Mouse (Mus musculus) midbrain, embryonic 10.5 days (tissue): ENCODE measurements around the gene Ntn1. TPM values are rescaled to one million over a fixed set of nuclear protein-coding genes. Genes with fewer than 3 reads are reported as not detected.
A peak's percentile ranks its signal among the peaks of the same experiment; 100 is the strongest.

Experiments
- DNase-seq: peaks from one replicate; pipeline ENCODE4 v3.0.0-alpha.2; 2017; ENCODE audit warnings: low spot score
- H3K27ac ChIP-seq: fragments of 300-500 bp; sonication (generic); replicated peaks from 2 replicates; pipeline ENCODE4 v1.5.1; 2016; ENCODE audit warnings: mild to moderate bottlenecking
- H3K27me3 ChIP-seq: fragments of 300-500 bp; sonication (generic); 2 replicates; pipeline ENCODE4 v1.6.1; 2016; ENCODE audit warnings: low read depth, mild to moderate bottlenecking; ENCODE audit not compliant: poor library complexity, severe bottlenecking
- H3K36me3 ChIP-seq: fragments of 300-500 bp; sonication (generic); 2 replicates; pipeline ENCODE4 v1.6.1; 2016; ENCODE audit warnings: mild to moderate bottlenecking, moderate library complexity
- H3K4me1 ChIP-seq: fragments of 300-500 bp; sonication (generic); 2 replicates; pipeline ENCODE4 v1.6.1; 2016
- H3K4me3 ChIP-seq: fragments of 300-500 bp; sonication (generic); 2 replicates; pipeline ENCODE4 v1.5.1; 2016; ENCODE audit warnings: mild to moderate bottlenecking, moderate library complexity
- H3K9me3 ChIP-seq: fragments of 300-500 bp; sonication (generic); replicated peaks from 2 replicates; pipeline ENCODE4 v1.6.1; 2016; ENCODE audit warnings: mild to moderate bottlenecking
- WGBS: fragments of 180-500 bp; shearing (Covaris S2); methylation state at CpG from one replicate; pipeline ENCODE4 v1.1.7; 2016; 5-methylcytosine and 5-hydroxymethylcytosine counted together
- polyA plus RNA-seq: library from polyadenylated mRNA; unstranded; fragments of >200 nt; fragmentation: Nextera tagmentation; extraction: Ambion mirVana; gene quantifications from 2 replicates; pipeline ENCODE4 v1.2.1, GENCODE M21; 2016

The Ntn1 gene
- polyA plus RNA-seq, 1 experiment from 2014 or later: 25.6 TPM

GRCm38 (mm10) chr11:68199801-68200423, 200.7 kb downstream of the Ntn1 start:
- Histone ChIP-seq H3K36me3 (peaks cover 5% of the 10 kb centered on the region; the same call in 1 of the 2 replicates), H3K9me3 (no peaks in the 10 kb centered on the region), H3K4me3 (no peak overlapping the region), H3K27ac (no peak overlapping the region; the same call in 1 of the 2 replicates), H3K4me1 (peaks cover 69% of the 10 kb centered on the region), H3K27me3 (peaks cover 12% of the 10 kb centered on the region)
- no peak for DNase-seq
- 47% methylated on average over 10 of the region's 10 CpGs for WGBS

DNA sequence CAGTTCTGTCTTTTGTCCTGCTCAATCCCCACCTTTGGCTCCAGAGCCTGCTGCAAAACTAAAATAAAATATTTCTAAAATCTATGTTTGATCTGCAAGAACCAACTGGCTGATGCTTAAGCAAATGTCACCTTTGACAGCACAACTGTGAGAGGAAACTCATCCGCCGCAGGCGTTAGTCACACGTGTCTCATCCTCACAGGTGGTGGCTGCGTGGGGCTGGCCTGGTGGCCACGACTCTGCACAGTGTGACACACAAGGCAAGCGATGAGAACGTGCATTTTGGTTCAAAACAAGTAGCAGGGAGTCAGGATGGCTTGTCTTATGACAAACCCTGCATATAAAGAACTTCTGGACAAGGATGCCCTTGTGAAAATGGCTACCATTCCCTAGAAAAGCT, 201.5 kb downstream of the Ntn1 start:
- 77% methylated on average over 8 of the region's 8 CpGs for WGBS
- peaks cover 8% of the 10 kb centered on the region for H3K27me3 ChIP-seq

GRCm38 (mm10) chr11:68198696-68199095, 201.9 kb downstream of the Ntn1 start:
- Histone ChIP-seq H3K36me3 (no peaks in the 10 kb centered on the region), H3K4me3 (no peak overlapping the region), H3K4me1 (peaks cover 69% of the 10 kb centered on the region), H3K27me3 (peaks cover 9% of the 10 kb centered on the region), H3K27ac (no peak overlapping the region), H3K9me3 (no peaks in the 10 kb centered on the region)
- no peak for DNase-seq
- 71% methylated on average over 10 of the region's 10 CpGs for WGBS

More for the DNA sequence above, 201.5 kb downstream of the Ntn1 start:
- no peak overlapping the region for H3K4me3 ChIP-seq
- no peak for DNase-seq
- H3K9me3 ChIP-seq: no peaks in the 10 kb centered on the region
- peaks cover 70% of the 10 kb centered on the region for H3K4me1 ChIP-seq
- H3K36me3 ChIP-seq: no peaks in the 10 kb centered on the region
- no peak overlapping the region for H3K27ac ChIP-seq

DNA sequence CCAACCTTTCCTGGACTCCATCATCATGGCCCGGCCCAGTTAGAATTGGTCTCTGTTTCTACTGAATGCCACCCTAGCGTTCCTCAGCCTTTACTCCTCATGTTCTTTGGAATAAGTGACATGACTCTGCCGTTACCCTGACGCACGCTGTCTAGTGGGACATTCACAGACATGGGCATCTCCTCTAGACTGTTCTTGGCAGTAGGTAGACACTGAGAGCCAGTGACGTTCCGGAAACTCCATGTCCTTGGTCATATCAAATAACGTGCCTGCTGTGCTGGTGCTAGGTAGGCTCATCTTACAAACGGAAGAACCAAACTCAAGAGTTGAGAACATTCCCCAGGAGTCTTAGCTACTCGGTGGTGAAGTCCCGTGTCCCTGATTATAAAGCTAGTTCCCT, 203.2 kb downstream of the Ntn1 start:
- no peak for DNase-seq
- H3K27me3 ChIP-seq: peaks cover 14% of the 10 kb centered on the region
- WGBS: 85% methylated on average over 11 of the region's 11 CpGs
- H3K36me3 ChIP-seq: no peaks in the 10 kb centered on the region
- no peak overlapping the region for H3K27ac ChIP-seq
- no peaks in the 10 kb centered on the region for H3K9me3 ChIP-seq
- H3K4me3 ChIP-seq: no peak overlapping the region
- peaks cover 58% of the 10 kb centered on the region for H3K4me1 ChIP-seq

DNA sequence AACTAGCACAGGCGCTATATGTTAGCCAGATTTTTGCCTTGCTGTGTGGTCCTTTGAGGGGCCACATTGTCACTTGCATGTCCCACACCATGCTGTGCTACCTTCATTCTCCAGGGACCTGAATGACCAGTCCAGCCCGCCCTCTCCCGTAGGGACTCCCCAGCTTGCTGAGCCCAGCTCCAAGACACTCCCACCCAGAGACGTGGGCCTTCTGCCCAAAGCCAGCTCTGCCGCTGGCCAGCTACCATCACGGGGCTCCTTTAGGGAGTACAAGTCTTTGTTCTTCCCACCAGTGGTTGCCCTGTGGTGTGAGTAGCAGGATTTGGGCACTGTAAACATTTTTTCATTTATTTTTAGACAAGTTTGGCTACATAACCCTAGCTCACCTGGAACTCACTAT, 204.1 kb downstream of the Ntn1 start:
- no peak for DNase-seq
- H3K4me3 ChIP-seq: no peak overlapping the region
- H3K27ac ChIP-seq: peak overlapping the region; percentile 61; the same call in 1 of the 2 replicates
- peaks cover 9% of the 10 kb centered on the region for H3K27me3 ChIP-seq
- no peaks in the 10 kb centered on the region for H3K9me3 ChIP-seq
- 66% methylated on average over 6 of the region's 6 CpGs for WGBS
- H3K36me3 ChIP-seq: no peaks in the 10 kb centered on the region
- H3K4me1 ChIP-seq: peaks cover 50% of the 10 kb centered on the region

- no peak overlapping the region for H3K4me3 ChIP-seq
- WGBS: 52% methylated on average over 10 of the region's 10 CpGs
- H3K9me3 ChIP-seq: no peaks in the 10 kb centered on the region
- H3K36me3 ChIP-seq: no peaks in the 10 kb centered on the region
- H3K4me1 ChIP-seq: peaks cover 47% of the 10 kb centered on the region
- peak overlapping the region; percentile 61 for H3K27ac ChIP-seq
- DNase-seq: no peak
- peaks cover 13% of the 10 kb centered on the region for H3K27me3 ChIP-seq
These were observed 204.9 kb downstream of the Ntn1 start for GRCm38 (mm10) chr11:68195693-68196176.

DNA sequence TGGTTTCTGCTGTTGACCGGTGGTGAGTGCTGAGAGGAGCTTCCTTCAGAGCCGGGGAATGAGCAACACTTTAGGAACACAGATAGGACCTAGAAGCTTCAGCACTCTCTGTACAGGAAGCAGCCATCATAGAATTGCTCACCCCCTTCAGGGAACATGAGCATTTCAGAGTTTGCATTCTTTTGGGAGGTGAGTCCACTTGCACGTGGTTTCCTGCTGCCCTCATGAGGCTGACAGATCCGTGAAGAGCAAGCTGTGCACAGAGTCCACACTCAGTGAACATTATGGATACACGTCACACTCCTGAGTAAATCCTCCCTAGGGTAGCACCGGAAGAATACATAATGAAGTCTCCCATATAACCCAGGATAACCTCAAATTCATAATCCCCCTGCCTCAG, 205.5 kb downstream of the Ntn1 start:
- peaks cover 47% of the 10 kb centered on the region for H3K4me1 ChIP-seq
- WGBS: 83% methylated on average over 6 of the region's 6 CpGs
- H3K4me3 ChIP-seq: no peak overlapping the region
- no peaks in the 10 kb centered on the region for H3K9me3 ChIP-seq
- H3K27me3 ChIP-seq: peaks cover 14% of the 10 kb centered on the region
- H3K27ac ChIP-seq: peak overlapping the region; percentile 61; the same call in 1 of the 2 replicates
- H3K36me3 ChIP-seq: no peaks in the 10 kb centered on the region
- no peak for DNase-seq

DNA sequence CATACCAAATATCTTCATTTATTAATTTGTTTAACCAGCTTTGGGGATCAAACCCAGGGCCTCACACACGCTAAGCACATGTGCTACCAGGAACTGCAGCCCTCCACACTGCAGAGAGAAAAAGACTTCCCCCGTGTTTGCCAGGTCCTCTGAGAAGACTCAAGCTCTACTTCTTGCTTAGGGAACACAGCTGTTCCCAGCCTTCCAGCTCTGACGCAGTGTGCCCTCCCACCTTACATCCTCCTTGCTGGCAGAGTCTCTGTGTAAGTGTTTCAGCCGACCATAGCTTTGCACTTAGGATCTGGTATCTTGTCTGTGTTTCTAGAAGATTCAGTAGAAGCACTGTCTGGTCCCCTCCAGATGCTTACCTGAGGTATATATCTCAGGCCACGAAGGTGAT, 209.8 kb downstream of the Ntn1 start:
- DNase-seq: no peak
- Histone ChIP-seq H3K4me3 (no peak overlapping the region), H3K4me1 (peaks cover 37% of the 10 kb centered on the region), H3K27ac (0 out of 2 replicates have a peak overlapping the region, but pooled peaks have one; percentile 33), H3K27me3 (peaks cover 14% of the 10 kb centered on the region; the same call in 1 of the 2 replicates), H3K9me3 (no peaks in the 10 kb centered on the region), H3K36me3 (no peaks in the 10 kb centered on the region)
- WGBS: 90% methylated on average over 5 of the region's 5 CpGs

DNA sequence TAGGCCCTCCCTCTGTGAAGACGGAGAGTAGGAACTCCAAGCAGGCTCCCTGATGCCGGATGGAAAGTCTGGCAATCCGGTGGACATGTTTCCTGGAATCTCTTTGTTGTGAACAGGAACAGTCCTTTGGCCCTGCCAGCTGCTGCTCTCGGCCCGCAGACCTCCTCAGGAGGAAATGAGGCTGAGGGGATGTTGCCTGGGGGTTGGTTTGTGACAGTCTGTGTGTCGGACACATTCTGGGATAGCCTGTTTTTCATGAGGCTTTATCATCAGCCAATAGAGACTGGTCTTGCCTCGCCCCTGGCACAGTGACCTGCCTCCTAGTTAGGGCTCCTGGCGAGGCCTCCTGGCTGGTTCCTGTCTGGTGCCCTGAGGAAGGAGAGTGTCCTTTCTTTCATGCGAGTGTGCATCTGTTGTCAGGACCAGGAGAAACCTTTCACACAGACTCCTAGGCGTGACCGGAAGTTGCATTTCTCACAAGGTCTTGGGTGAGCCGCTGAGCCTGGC, 211.9 kb downstream of the Ntn1 start:
- Histone ChIP-seq H3K36me3 (no peaks in the 10 kb centered on the region), H3K4me3 (no peak overlapping the region), H3K9me3 (no peaks in the 10 kb centered on the region), H3K27me3 (peaks cover 13% of the 10 kb centered on the region; the same call in 1 of the 2 replicates), H3K27ac (peak overlapping the region; percentile 63), H3K4me1 (peaks cover 25% of the 10 kb centered on the region)
- WGBS: 84% methylated on average over 12 of the region's 12 CpGs
- DNase-seq: no peak

GRCm38 (mm10) chr11:68187242-68187641, 213.4 kb downstream of the Ntn1 start:
- H3K4me3 ChIP-seq: no peak overlapping the region
- H3K27ac ChIP-seq: peak overlapping the region; percentile 18
- H3K36me3 ChIP-seq: no peaks in the 10 kb centered on the region
- peaks cover 25% of the 10 kb centered on the region for H3K4me1 ChIP-seq
- no peaks in the 10 kb centered on the region for H3K9me3 ChIP-seq
- H3K27me3 ChIP-seq: 0 out of 2 replicates have a peak, but pooled peaks cover 8% of the 10 kb centered on the region
- DNase-seq: no peak
- 82% methylated on average over 8 of the region's 8 CpGs for WGBS

- WGBS: 90% methylated on average over 3 of the region's 3 CpGs
- Histone ChIP-seq H3K36me3 (no peaks in the 10 kb centered on the region), H3K4me3 (no peak overlapping the region), H3K27ac (no peak overlapping the region), H3K4me1 (peaks cover 25% of the 10 kb centered on the region), H3K27me3 (0 out of 2 replicates have a peak, but pooled peaks cover under 1% of the 10 kb centered on the region), H3K9me3 (no peaks in the 10 kb centered on the region)
- no peak for DNase-seq
These were observed 215.0 kb downstream of the Ntn1 start for GRCm38 (mm10) chr11:68185647-68186046.

- Histone ChIP-seq H3K27me3 (no peaks in the 10 kb centered on the region), H3K27ac (peak overlapping the region; percentile 53), H3K9me3 (no peaks in the 10 kb centered on the region), H3K4me3 (no peak overlapping the region), H3K4me1 (peaks cover 28% of the 10 kb centered on the region), H3K36me3 (no peaks in the 10 kb centered on the region)
- DNase-seq: no peak
- 84% methylated on average over 7 of the region's 7 CpGs for WGBS
These were observed 223.2 kb downstream of the Ntn1 start for GRCm38 (mm10) chr11:68177415-68177814.

GRCm38 (mm10) chr11:68176550-68176949, 224.1 kb downstream of the Ntn1 start:
- WGBS: 81% methylated on average over 4 of the region's 4 CpGs
- Histone ChIP-seq H3K4me1 (peaks cover 28% of the 10 kb centered on the region), H3K27ac (0 out of 2 replicates have a peak overlapping the region, but pooled peaks have one; percentile 20), H3K27me3 (no peaks in the 10 kb centered on the region), H3K4me3 (no peak overlapping the region), H3K36me3 (no peaks in the 10 kb centered on the region), H3K9me3 (no peaks in the 10 kb centered on the region)
- no peak for DNase-seq
